Mouse (Mus musculus) embryonic facial prominence, embryonic 11.5 days (tissue): ENCODE results near the gene Sestd1. TPM values are rescaled to one million over a fixed set of nuclear protein-coding genes. Genes with fewer than 3 reads are reported as not detected.

Experiments used
- ATAC-seq: fragments of 200-750 bp; cut with Nextera tagmentation; replicated peaks from 2 replicates; pipeline ENCODE4 v1.8.0; 2017; ENCODE audit warnings: low read depth; ENCODE audit not compliant: insufficient number of reproducible peaks, low FRiP score, low TSS enrichment
- DNase-seq: peaks from one replicate; pipeline ENCODE4 v3.0.0-alpha.2; 2015; ENCODE audit warnings: low spot score
- H3K27ac ChIP-seq: fragments of 300-500 bp; sonication (generic); replicated peaks from 2 replicates; pipeline ENCODE4 v1.5.1; 2014; ENCODE audit warnings: mild to moderate bottlenecking, low read depth, low read length, control low read depth
- H3K27me3 ChIP-seq: fragments of 300-500 bp; sonication (generic); 2 replicates; pipeline ENCODE4 v1.6.1; 2014; ENCODE audit warnings: mild to moderate bottlenecking, low read length, moderate library complexity, mixed read lengths; ENCODE audit not compliant: control insufficient read depth, insufficient read depth
- H3K36me3 ChIP-seq: fragments of 300-500 bp; sonication (generic); replicated peaks from 2 replicates; pipeline ENCODE4 v1.6.1; 2014; ENCODE audit warnings: low read depth, mild to moderate bottlenecking, low read length, moderate library complexity, mixed read lengths; ENCODE audit not compliant: control insufficient read depth, insufficient read depth
- H3K4me1 ChIP-seq: fragments of 300-500 bp; sonication (generic); 2 replicates; pipeline ENCODE4 v1.6.1; 2014; ENCODE audit warnings: low read length, mixed read lengths; ENCODE audit not compliant: control insufficient read depth, insufficient read depth
- H3K4me2 ChIP-seq: fragments of 300-500 bp; sonication (generic); 2 replicates; pipeline ENCODE4 v1.6.1; 2014; ENCODE audit warnings: low read depth, mild to moderate bottlenecking, control low read depth, low read length, moderate library complexity
- H3K4me3 ChIP-seq: fragments of 300-500 bp; sonication (generic); 2 replicates; pipeline ENCODE4 v1.5.1; 2014; ENCODE audit warnings: low read depth, low read length, control low read depth
- H3K9ac ChIP-seq: fragments of 300-500 bp; sonication (generic); replicated peaks from 2 replicates; pipeline ENCODE4 v1.6.1; 2014; ENCODE audit warnings: mild to moderate bottlenecking, control low read depth, low read length
- H3K9me3 ChIP-seq: fragments of 300-500 bp; sonication (generic); replicated peaks from 2 replicates; pipeline ENCODE4 v1.6.1; 2016; ENCODE audit warnings: mild to moderate bottlenecking, low read length, inconsistent platforms, mixed read lengths; ENCODE audit not compliant: control insufficient read depth
- WGBS: fragments of 180-500 bp; shearing (Covaris S2); extraction: QIAGEN DNeasy Blood & Tissue Kit; methylation state at CpG from one replicate; pipeline ENCODE4 v1.1.7; 2014; 5-methylcytosine and 5-hydroxymethylcytosine counted together
- polyA plus RNA-seq: library from polyadenylated mRNA; unstranded; fragments of >200 nt; fragmentation: Nextera tagmentation; extraction: Ambion mirVana; gene quantifications from 2 replicates; pipeline ENCODE4 v1.2.1, GENCODE M21; 2014

Gene Sestd1
- polyA plus RNA-seq, 1 experiment from 2014 or later, result 26.7 TPM

DNA sequence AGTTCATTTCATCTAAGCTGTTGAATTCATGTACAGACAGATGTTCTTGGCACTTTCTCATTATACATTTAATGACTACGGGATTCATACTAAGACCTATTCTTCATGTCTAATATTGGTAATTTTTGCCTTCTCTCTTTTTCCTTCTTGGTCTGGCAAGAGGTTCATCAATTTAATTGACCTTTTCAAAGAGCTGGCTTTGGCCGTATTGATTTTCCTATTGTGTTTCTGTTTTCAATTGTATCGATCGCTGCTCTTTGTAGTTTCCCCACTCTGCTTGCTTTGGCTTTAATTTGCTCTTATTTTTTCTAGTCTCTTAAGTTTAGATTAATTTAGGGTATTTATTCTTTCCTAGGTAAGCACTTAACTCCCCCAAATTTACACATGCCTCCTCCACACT lies 122.8 kb downstream of the Sestd1 start:
- ATAC-seq, result no peak
- WGBS, result 94% methylated on average over 4 of the region's 4 CpGs
- H3K4me3 ChIP-seq, result no peak overlapping the region

DNA sequence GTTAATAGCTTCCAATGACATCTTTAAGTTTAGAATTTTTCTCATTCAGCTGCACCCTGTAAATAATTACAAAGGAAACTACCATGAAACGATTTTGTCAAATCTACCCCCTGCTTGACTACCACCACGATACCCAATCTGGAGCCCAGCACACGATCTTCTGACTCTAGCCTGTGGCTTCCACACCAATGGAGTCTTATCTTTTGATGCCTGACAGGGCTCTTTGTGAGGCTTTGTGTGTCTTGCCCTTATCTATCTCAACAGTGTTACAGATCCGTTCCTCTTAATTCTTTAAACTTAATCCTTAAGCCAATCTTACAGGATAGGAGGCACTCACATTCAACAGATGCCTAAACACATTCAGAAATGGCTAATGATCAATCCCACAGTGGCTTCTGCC lies 126.3 kb downstream of the Sestd1 start:
- DNase-seq, result no peak
- H3K9ac ChIP-seq, result no peak overlapping the region
- H3K27me3 ChIP-seq, result no peaks in the 10 kb centered on the region
- 75% methylated on average over 4 of the region's 4 CpGs for WGBS
- no peak overlapping the region for H3K27ac ChIP-seq
- no peaks in the 10 kb centered on the region for H3K4me1 ChIP-seq
- H3K4me3 ChIP-seq, result no peak overlapping the region
- no peaks in the 10 kb centered on the region for H3K36me3 ChIP-seq
- H3K4me2 ChIP-seq, result no peak overlapping the region
- H3K9me3 ChIP-seq, result no peaks in the 10 kb centered on the region
- ATAC-seq, result no peak

More for the DNA sequence above, 122.8 kb downstream of the Sestd1 start:
- no peaks in the 10 kb centered on the region for H3K9me3 ChIP-seq
- H3K4me2 ChIP-seq, result no peak overlapping the region
- H3K27ac ChIP-seq, result no peak overlapping the region
- DNase-seq, result no peak
- no peak overlapping the region for H3K9ac ChIP-seq
- H3K36me3 ChIP-seq, result no peaks in the 10 kb centered on the region
- no peaks in the 10 kb centered on the region for H3K27me3 ChIP-seq
- no peaks in the 10 kb centered on the region for H3K4me1 ChIP-seq

DNA sequence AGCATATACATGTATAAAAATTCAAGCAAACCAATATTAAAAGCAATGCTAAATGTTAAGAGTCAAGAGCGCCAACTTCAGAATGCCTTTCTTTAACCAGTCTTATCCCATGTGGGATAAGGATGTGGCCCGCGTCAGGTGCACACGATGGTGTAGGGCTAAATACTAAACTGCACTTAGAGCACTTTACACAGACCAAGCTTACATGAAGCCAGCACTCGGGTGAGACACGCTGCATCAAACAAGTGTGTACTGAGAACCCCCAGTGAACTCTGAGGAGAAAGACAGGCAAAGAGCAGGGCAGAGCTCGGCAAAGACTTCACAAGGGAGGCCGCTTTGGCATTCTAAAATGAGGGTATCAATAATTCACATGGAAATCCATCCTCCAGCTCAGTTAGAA lies 129.1 kb downstream of the Sestd1 start:
- DNase-seq (no peak), ATAC-seq (no peak)
- Histone ChIP-seq H3K36me3 (no peaks in the 10 kb centered on the region), H3K9me3 (no peaks in the 10 kb centered on the region), H3K4me3 (no peak overlapping the region), H3K4me1 (no peaks in the 10 kb centered on the region), H3K27me3 (no peaks in the 10 kb centered on the region), H3K9ac (no peak overlapping the region), H3K4me2 (no peak overlapping the region), H3K27ac (no peak overlapping the region)
- 93% methylated on average over 8 of the region's 8 CpGs for WGBS

DNA sequence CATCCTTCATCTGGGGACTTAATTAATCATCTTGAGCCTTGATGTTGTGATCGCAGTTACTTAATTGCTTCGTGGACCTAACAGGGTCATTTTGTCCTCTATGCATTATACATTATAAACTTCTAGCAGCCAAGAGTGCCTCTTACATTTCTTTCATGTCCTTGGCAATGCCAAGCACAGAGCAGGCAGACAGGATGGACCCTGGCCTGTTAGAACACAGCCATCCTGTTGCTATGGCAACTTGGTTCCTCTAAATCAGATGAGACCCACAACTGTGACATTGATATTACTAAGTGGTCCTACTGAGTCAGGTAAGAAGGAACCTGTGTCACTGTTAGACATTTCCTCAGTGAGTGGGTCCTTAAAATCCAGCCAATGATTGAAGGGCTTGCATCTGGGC lies 130.8 kb downstream of the Sestd1 start:
- H3K4me1 ChIP-seq, result no peaks in the 10 kb centered on the region
- no peak overlapping the region for H3K27ac ChIP-seq
- no peak overlapping the region for H3K4me2 ChIP-seq
- H3K4me3 ChIP-seq, result no peak overlapping the region
- ATAC-seq (no peak), DNase-seq (no peak)
- no peaks in the 10 kb centered on the region for H3K9me3 ChIP-seq
- no peaks in the 10 kb centered on the region for H3K36me3 ChIP-seq
- H3K9ac ChIP-seq, result no peak overlapping the region
- 68% methylated on average over 2 of the region's 2 CpGs for WGBS
- H3K27me3 ChIP-seq, result no peaks in the 10 kb centered on the region

DNA sequence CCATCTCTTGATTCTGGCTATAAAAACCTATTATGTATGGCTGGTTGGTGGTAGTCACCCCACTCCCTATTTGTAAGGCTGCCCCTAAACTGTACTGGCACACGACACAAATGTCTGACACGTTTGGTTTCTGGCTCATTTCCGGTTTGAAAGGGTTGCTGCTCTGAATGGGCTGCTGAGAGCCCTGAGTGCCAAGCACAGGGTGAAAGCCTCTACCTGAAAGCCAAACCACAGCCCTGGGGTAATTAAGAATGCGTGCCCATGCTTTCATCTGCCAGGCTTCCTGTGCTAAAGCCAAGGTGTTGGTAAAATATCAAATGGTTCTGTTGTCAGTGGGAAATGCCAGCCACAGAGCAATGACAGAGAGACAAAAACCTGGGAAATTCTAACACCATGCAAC lies 132.2 kb downstream of the Sestd1 start:
- H3K36me3 ChIP-seq, result no peaks in the 10 kb centered on the region
- DNase-seq, result no peak
- no peak overlapping the region for H3K27ac ChIP-seq
- no peaks in the 10 kb centered on the region for H3K27me3 ChIP-seq
- no peak overlapping the region for H3K4me3 ChIP-seq
- 59% methylated on average over 4 of the region's 4 CpGs for WGBS
- H3K4me2 ChIP-seq, result no peak overlapping the region
- no peak overlapping the region for H3K9ac ChIP-seq
- H3K9me3 ChIP-seq, result no peaks in the 10 kb centered on the region
- no peak for ATAC-seq
- H3K4me1 ChIP-seq, result no peaks in the 10 kb centered on the region

DNA sequence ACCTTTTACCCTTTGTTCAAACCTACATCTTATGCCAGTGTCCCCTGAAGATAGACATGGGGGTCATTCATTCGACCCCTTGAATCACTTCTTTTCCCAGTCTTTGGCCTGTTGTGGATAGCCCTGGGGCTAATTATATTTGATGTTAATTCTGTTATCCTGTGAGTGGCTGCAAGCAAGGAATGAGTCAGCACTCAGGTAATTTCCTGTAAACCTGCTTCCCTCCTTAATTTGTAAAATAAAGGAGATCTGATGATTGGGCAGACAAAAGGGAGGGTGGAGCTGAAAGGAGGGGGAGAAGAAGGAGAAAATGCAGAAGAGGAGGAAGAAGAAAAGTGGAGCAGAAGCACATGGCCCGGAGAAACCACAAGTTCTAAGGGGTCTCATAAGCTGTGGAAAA lies 133.4 kb downstream of the Sestd1 start:
- Histone ChIP-seq H3K9me3 (no peaks in the 10 kb centered on the region), H3K4me2 (no peak overlapping the region), H3K9ac (no peak overlapping the region), H3K27me3 (no peaks in the 10 kb centered on the region), H3K4me1 (no peaks in the 10 kb centered on the region), H3K4me3 (no peak overlapping the region), H3K27ac (no peak overlapping the region), H3K36me3 (no peaks in the 10 kb centered on the region)
- WGBS, result 72% methylated on average over 2 of the region's 2 CpGs
- no peak for DNase-seq
- ATAC-seq, result no peak

DNA sequence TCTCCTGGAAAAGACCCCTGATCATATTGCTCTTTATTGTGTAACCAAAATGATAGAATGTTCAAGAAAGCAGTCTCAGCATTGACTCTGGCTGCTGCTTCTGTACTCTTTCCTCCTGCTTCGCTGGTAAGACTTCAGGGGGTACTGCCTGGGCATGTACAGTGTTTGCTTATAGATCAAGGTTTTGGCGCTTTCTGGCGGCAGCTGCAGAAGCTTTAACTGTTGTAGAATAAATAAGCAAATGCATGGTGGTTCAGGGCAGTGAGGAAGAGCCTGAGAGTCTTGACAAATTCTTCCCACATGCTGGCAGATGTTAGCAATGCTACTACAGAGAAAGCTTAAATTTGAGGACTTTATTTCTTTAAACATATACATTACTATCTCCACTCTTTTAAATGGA lies 134.1 kb downstream of the Sestd1 start:
- no peak overlapping the region for H3K9ac ChIP-seq
- ATAC-seq (no peak), DNase-seq (no peak)
- H3K4me3 ChIP-seq, result no peak overlapping the region
- no peaks in the 10 kb centered on the region for H3K4me1 ChIP-seq
- H3K27ac ChIP-seq, result no peak overlapping the region
- H3K36me3 ChIP-seq, result no peaks in the 10 kb centered on the region
- WGBS, result 68% methylated on average over 3 of the region's 3 CpGs
- no peaks in the 10 kb centered on the region for H3K9me3 ChIP-seq
- no peak overlapping the region for H3K4me2 ChIP-seq
- no peaks in the 10 kb centered on the region for H3K27me3 ChIP-seq

DNA sequence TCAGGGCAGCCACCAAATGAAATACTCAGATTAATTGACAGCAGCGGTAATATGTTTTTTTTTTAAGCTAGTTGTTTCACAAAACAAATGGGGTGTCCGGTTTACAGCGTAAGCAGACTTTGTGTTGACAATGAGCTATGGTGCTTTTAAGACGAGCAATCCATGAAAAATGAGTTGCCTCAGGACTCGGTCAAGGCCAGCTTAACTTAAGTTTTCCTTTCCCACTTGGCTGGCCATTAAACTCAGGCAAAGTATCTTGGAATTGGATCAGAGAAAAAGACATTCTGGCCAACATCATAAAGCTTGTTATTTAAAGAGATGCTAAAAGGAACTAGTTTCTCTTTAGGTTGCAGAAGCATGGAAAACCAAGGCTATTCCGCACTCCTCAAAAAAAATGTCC lies 136.9 kb downstream of the Sestd1 start:
- ATAC-seq (no peak), DNase-seq (no peak)
- no peak overlapping the region for H3K4me2 ChIP-seq

More for the DNA sequence above, 136.9 kb downstream of the Sestd1 start:
- no peaks in the 10 kb centered on the region for H3K4me1 ChIP-seq
- no peak overlapping the region for H3K9ac ChIP-seq
- no peak overlapping the region for H3K4me3 ChIP-seq
- no peaks in the 10 kb centered on the region for H3K36me3 ChIP-seq
- no peak overlapping the region for H3K27ac ChIP-seq
- 72% methylated on average over 6 of the region's 6 CpGs for WGBS
- H3K9me3 ChIP-seq, result no peaks in the 10 kb centered on the region
- H3K27me3 ChIP-seq, result no peaks in the 10 kb centered on the region
